Comparison of ENCODE assay signal across 18 mouse cellular contexts in the genomic region with DNA sequence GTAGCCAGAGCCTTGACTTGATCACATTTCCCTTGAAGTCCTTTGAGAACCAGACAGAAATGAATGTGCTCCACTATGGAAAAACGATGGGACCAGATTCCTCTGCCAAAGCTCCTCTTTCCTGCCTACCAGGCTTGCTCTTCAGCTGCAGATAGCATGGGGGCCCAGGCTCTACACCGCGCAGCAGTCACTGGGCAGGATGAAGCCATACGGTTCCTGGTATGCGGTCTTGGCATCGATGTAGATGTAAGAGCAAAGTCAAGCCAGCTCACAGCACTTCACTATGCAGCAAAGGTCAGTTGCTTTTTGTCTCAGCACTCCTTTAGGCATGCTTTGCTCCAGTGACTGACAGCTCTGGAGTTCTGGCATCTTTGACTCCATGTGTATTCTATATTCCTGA. TPM values are rescaled to one million over a fixed set of nuclear protein-coding genes. Genes with fewer than 3 reads are reported as not detected.
DNase-seq lines count a peak whose midpoint lies in the region; TF ChIP-seq lines count a peak whose summit lies in the region.
"Had no signal": no experiment of that assay in that cellular context is flagged by ENCODE, and none has a peak within 500 bp of the region (broad histone marks: within the 10 kb centered on the region; RNA-seq: fewer than 3 reads in every experiment).

No protein-coding gene starts in this region.

- peak; percentile 1 for DNase-seq in kidney, postnatal 10 days
- DNase-seq in kidney, postnatal 25 days: no peak
- DNase-seq in cerebellum, adult 2 months: peak; percentile 65 to 84
- DNase-seq in cerebellum, postnatal 14 days: peak; percentile 18 to 65
- DNase-seq in embryo, embryonic 10.5 days (ENCODE audit: low spot score): no peak
- DNase-seq in heart, postnatal 4 days: no peak
- no peak for DNase-seq in layer of hippocampus, adult 9-10 months (ENCODE audit: low spot score)
- DNase-seq: adrenal gland, postnatal 14 days; forebrain, postnatal 0 days; gastrocnemius, postnatal 14 days; heart, postnatal 10 days; kidney, adult 11 months had no signal

- H3K4me3 ChIP-seq in cerebellum, adult 2 months (replicated peaks; ENCODE audit: insufficient read depth, low read depth, low read length): no peak overlapping the region
- H3K4me3 ChIP-seq: embryonic facial prominence, embryonic 10.5 days; forebrain, embryonic 13.5 days; hindbrain, embryonic 13.5 days had no signal

- WGBS in cerebellum, adult 2 months: 33% methylated on average over 6 of the region's 6 CpGs

- no peak for TF ChIP-seq CTCF in cerebellum, adult 2 months (IDR thresholded peaks at IDR 0.05; ENCODE audit: borderline replicate concordance, insufficient read depth, low read depth, low read length)

- peaks cover 12% of the 10 kb centered on the region; the same call in 1 of the 2 replicates for H3K4me1 ChIP-seq in cerebellum, adult 2 months (ENCODE audit: control insufficient read depth, insufficient read depth, low read length)

- H3K27me3 ChIP-seq in cerebellum, adult 2 months (ENCODE audit: control insufficient read depth, insufficient read depth, low read length): no peaks in the 10 kb centered on the region
- H3K27me3 ChIP-seq: CH12.LX; forebrain, embryonic 13.5 days; hindbrain, embryonic 13.5 days; Patski had no signal

- no peak for TF ChIP-seq POLR2A in cerebellum, adult 2 months (IDR thresholded peaks at IDR 0.05; ENCODE audit: borderline replicate concordance, insufficient read depth, low read length)

- H3K27ac ChIP-seq in cerebellum, adult 2 months (ENCODE audit: insufficient read depth, low read length): no peak overlapping the region
- H3K27ac ChIP-seq: embryonic facial prominence, embryonic 10.5 days; forebrain, embryonic 13.5 days; hindbrain, embryonic 13.5 days; hindbrain, postnatal 0 days had no signal

RNA-seq across cellular contexts. Expression of gene Ankrd16, which starts 6.5 kb away (rescaled TPM):
- 92.5 and 95.3 TPM in 2 replicates for polyA plus RNA-seq in cerebellum, adult 2 months (2012; rRNA removed)
- total RNA-seq in heart, postnatal 4 days (2021): 10 to 100 TPM; 31.0 to 35.5 TPM

RNA-seq across cellular contexts. Expression of gene Fbh1, which starts 6.8 kb away (rescaled TPM):
- polyA plus RNA-seq in cerebellum, adult 2 months (2012; rRNA removed): 66.8 and 71.9 TPM in 2 replicates
- 10 to 100 TPM; 69.1 to 69.5 TPM for total RNA-seq in heart, postnatal 4 days (2021)

Comparison
In these comparisons a context has a peak if more than half of its experiments do, and no peak if none do; other contexts are left out.
1. DNase-seq: peak in kidney, postnatal 10 days (single experiment), cerebellum, adult 2 months (2 of 2) and cerebellum, postnatal 14 days (2 of 2); none in kidney, postnatal 25 days (0 of 2), embryo, embryonic 10.5 days (single experiment), heart, postnatal 4 days (single experiment) and layer of hippocampus, adult 9-10 months (single experiment).